Mouse (Mus musculus) embryonic facial prominence, embryonic 12.5 days (tissue): Measurements from ENCODE around the gene Tcf7l2. TPM values are rescaled to one million over a fixed set of nuclear protein-coding genes. Genes with fewer than 3 reads are reported as not detected.

ENCODE experiments used
- ATAC-seq: fragments of 200-750 bp; cut with Nextera tagmentation; 2 replicates; pipeline ENCODE4 v1.8.0; 2017; ENCODE audit not compliant: insufficient number of reproducible peaks, insufficient read depth, low FRiP score, low TSS enrichment
- H3K27ac ChIP-seq: fragments of 300-500 bp; sonication (generic); 2 replicates; pipeline ENCODE4 v1.5.1; 2016; ENCODE audit warnings: mild to moderate bottlenecking
- H3K27me3 ChIP-seq: fragments of 300-500 bp; sonication (generic); 2 replicates; pipeline ENCODE4 v1.6.1; 2016; ENCODE audit warnings: mild to moderate bottlenecking, moderate library complexity
- H3K36me3 ChIP-seq: fragments of 300-500 bp; sonication (generic); 2 replicates; pipeline ENCODE4 v1.6.1; 2016; ENCODE audit warnings: mild to moderate bottlenecking
- H3K4me1 ChIP-seq: fragments of 300-500 bp; sonication (generic); 2 replicates; pipeline ENCODE4 v1.6.1; 2016
- H3K4me2 ChIP-seq: fragments of 300-500 bp; sonication (generic); replicated peaks from 2 replicates; pipeline ENCODE4 v1.6.1; 2016; ENCODE audit warnings: mild to moderate bottlenecking, moderate library complexity
- H3K4me3 ChIP-seq: fragments of 300-500 bp; sonication (generic); 2 replicates; pipeline ENCODE4 v1.5.1; 2016; ENCODE audit warnings: mild to moderate bottlenecking
- H3K9ac ChIP-seq: fragments of 300-500 bp; sonication (generic); 2 replicates; pipeline ENCODE4 v1.6.1; 2016; ENCODE audit warnings: mild to moderate bottlenecking, moderate library complexity
- H3K9me3 ChIP-seq: fragments of 300-500 bp; sonication (generic); 2 replicates; pipeline ENCODE4 v1.6.1; 2016; ENCODE audit warnings: mild to moderate bottlenecking, moderate library complexity
- WGBS: fragments of 180-500 bp; shearing (Covaris S2); methylation state at CpG from one replicate; pipeline ENCODE4 v1.1.7; 2016; 5-methylcytosine and 5-hydroxymethylcytosine counted together
- polyA plus RNA-seq: library from polyadenylated mRNA; unstranded; fragments of >200 nt; fragmentation: Nextera tagmentation; extraction: Ambion mirVana; gene quantifications from 2 replicates; pipeline ENCODE4 v1.2.1, GENCODE M21; 2016

Tcf7l2 gene
- polyA plus RNA-seq, 1 experiment from 2014 or later: 148 TPM

- Histone ChIP-seq H3K27me3 (no peaks in the 10 kb centered on the region; the same call in 1 of the 2 replicates), H3K36me3 (no peaks in the 10 kb centered on the region), H3K4me1 (peaks cover 55% of the 10 kb centered on the region), H3K9ac (peak overlapping the region; percentile 45), H3K4me3 (peak overlapping the region; percentile 30), H3K9me3 (no peaks in the 10 kb centered on the region), H3K27ac (peak overlapping the region; percentile 4; the same call in 1 of the 2 replicates), H3K4me2 (peak overlapping the region; percentile 68)
- under 1% methylated on average over 27 of the region's 27 CpGs for WGBS
- ATAC-seq: no peak
Observed at GRCm38 (mm10) chr19:55895317-55895716, 153.7 kb downstream of the Tcf7l2 start.

GRCm38 (mm10) chr19:55895807-55896420 is 154.3 kb downstream of the Tcf7l2 start:
- H3K9ac ChIP-seq: peak overlapping the region; percentile 45
- H3K4me1 ChIP-seq: peaks cover 61% of the 10 kb centered on the region
- H3K27ac ChIP-seq: peak overlapping the region; percentile 4; the same call in 1 of the 2 replicates
- WGBS: 13% methylated on average over 4 of the region's 4 CpGs
- no peaks in the 10 kb centered on the region for H3K9me3 ChIP-seq
- no peaks in the 10 kb centered on the region for H3K36me3 ChIP-seq
- no peaks in the 10 kb centered on the region; the same call in 1 of the 2 replicates for H3K27me3 ChIP-seq
- ATAC-seq: no peak
- peak overlapping the region; percentile 30; the same call in 1 of the 2 replicates for H3K4me3 ChIP-seq
- peak overlapping the region; percentile 68 for H3K4me2 ChIP-seq

- no peak for ATAC-seq
- H3K36me3 ChIP-seq: no peaks in the 10 kb centered on the region
- peaks cover 69% of the 10 kb centered on the region for H3K4me1 ChIP-seq
- H3K4me3 ChIP-seq: no peak overlapping the region
- H3K27ac ChIP-seq: 0 out of 2 replicates have a peak overlapping the region, but pooled peaks have one; percentile 5
- H3K9me3 ChIP-seq: no peaks in the 10 kb centered on the region
- no peak overlapping the region; the same call in 1 of the 2 replicates for H3K9ac ChIP-seq
- no peaks in the 10 kb centered on the region; the same call in 1 of the 2 replicates for H3K27me3 ChIP-seq
- peak overlapping the region; percentile 68; the same call in 1 of the 2 replicates for H3K4me2 ChIP-seq
- 8% methylated on average over 10 of the region's 10 CpGs for WGBS
Observed at GRCm38 (mm10) chr19:55896629-55897028, 155.0 kb downstream of the Tcf7l2 start.

DNA sequence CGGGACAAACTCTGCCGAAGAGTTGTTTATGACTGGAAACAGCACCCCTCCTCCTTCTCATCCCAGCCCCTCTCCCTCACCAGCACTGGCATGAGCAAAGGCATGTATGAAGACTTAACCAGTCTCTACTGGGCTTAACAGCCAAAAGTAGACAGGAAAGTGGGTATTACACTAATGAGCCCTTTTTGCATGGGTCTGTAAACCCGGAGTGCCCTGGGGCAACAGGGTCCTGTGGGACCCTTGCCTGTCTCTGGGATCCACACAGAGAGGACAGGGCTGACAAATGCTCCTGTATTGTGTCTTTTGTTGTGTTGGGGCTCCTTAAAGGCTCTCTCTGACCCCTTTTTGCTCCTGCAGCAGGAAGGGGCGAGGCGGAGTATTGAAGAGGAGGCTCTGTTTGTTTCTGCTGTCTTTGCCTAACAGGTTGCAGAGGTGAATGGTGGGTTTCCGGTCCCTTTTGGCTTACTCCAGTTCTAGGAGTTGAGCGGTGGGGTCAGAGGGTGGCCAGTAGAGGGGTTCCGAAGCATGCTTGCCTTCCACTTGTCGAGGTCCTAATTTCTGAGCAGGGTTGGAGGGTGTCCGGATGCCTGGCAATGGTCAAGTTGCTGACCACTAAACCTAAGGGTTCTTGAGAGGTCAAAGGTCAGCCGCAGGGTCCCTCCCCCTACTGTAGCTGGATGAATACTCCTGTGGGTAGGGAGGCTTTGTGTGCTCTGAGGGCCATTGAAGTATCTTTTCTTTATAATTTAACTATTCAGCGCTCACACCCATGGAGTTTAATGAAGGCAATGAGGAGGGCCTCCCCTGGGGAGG is 161.2 kb downstream of the Tcf7l2 start:
- peaks cover 57% of the 10 kb centered on the region for H3K4me1 ChIP-seq
- H3K4me3 ChIP-seq: no peak overlapping the region
- 65% methylated on average over 12 of the region's 12 CpGs for WGBS
- H3K9me3 ChIP-seq: no peaks in the 10 kb centered on the region
- H3K9ac ChIP-seq: no peak overlapping the region; the same call in 1 of the 2 replicates
- no peak overlapping the region for H3K27ac ChIP-seq
- no peak overlapping the region for H3K4me2 ChIP-seq
- no peak for ATAC-seq
- no peaks in the 10 kb centered on the region for H3K36me3 ChIP-seq
- H3K27me3 ChIP-seq: no peaks in the 10 kb centered on the region

- Histone ChIP-seq H3K9me3 (no peaks in the 10 kb centered on the region), H3K4me1 (peaks cover 6% of the 10 kb centered on the region; the same call in 1 of the 2 replicates), H3K36me3 (peaks cover 45% of the 10 kb centered on the region), H3K27me3 (no peaks in the 10 kb centered on the region), H3K27ac (no peak overlapping the region), H3K9ac (no peak overlapping the region), H3K4me3 (no peak overlapping the region), H3K4me2 (no peak overlapping the region)
- 54% methylated on average over 7 of the region's 7 CpGs for WGBS
- no peak for ATAC-seq
Observed at GRCm38 (mm10) chr19:55909039-55909438, 167.4 kb downstream of the Tcf7l2 start.

- Histone ChIP-seq H3K4me2 (no peak overlapping the region), H3K9ac (no peak overlapping the region), H3K27ac (no peak overlapping the region), H3K4me3 (no peak overlapping the region), H3K4me1 (peaks cover 10% of the 10 kb centered on the region; the same call in 1 of the 2 replicates), H3K27me3 (no peaks in the 10 kb centered on the region), H3K9me3 (no peaks in the 10 kb centered on the region), H3K36me3 (peaks cover 50% of the 10 kb centered on the region)
- 94% methylated on average over 8 of the region's 8 CpGs for WGBS
- no peak for ATAC-seq
Observed at GRCm38 (mm10) chr19:55911941-55912340, 170.3 kb downstream of the Tcf7l2 start.

DNA sequence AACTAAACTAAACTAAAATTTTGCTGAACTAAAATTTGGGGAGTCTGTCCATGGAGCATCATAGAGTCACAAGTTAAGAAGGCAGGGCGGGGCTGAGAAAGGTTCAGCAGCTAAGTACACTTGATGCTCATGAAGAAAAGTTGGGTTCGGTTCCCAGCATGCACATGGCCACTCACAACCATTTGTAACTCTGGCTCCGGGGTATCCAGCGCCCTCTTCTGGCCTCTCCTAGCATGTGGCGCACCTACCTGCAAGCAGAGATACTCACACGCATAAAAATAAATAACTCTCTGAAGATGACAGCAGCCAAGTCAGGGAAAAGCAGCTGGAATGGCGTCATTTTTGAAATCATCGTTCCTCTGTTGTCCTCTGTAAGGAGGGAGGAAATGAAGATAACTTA is 171.2 kb downstream of the Tcf7l2 start:
- H3K9ac ChIP-seq: no peak overlapping the region
- no peak overlapping the region for H3K27ac ChIP-seq
- no peak for ATAC-seq
- H3K4me1 ChIP-seq: peaks cover 7% of the 10 kb centered on the region; the same call in 1 of the 2 replicates
- H3K4me2 ChIP-seq: no peak overlapping the region
- H3K27me3 ChIP-seq: no peaks in the 10 kb centered on the region
- H3K36me3 ChIP-seq: peaks cover 55% of the 10 kb centered on the region
- H3K9me3 ChIP-seq: no peaks in the 10 kb centered on the region
- 94% methylated on average over 8 of the region's 8 CpGs for WGBS
- no peak overlapping the region for H3K4me3 ChIP-seq

GRCm38 (mm10) chr19:55913585-55913984 is 172.0 kb downstream of the Tcf7l2 start:
- no peak for ATAC-seq
- Histone ChIP-seq H3K27ac (no peak overlapping the region), H3K36me3 (peaks cover 55% of the 10 kb centered on the region)

DNA sequence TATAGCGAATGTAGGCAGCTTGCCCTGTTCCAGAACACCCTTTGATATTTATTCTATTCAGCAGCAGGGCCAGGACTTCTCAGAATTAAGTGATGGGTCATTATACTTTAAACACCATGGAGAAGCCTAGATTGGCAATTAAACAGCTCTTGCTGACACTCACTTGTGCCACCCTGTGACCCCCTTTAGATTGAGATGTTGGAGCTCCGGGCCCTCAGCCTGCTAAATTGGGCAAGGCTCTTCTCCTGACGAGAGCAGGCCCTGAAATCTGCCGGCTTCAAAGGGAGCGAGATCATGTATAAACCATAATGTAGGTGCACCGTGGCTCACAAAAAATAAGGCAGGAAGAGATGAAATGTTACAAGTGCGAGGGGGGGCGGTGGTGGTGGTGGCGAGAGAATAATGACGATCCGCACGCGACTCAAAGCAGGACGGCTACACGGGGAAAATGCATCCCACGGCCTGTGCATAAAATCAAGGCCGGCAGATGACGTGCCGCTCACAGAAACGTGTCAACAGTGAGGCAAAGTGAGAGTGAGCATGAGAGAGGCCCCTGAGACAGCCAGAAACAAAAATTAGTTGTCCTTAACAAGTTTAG is 173.1 kb downstream of the Tcf7l2 start:
- Histone ChIP-seq H3K4me2 (no peak overlapping the region), H3K36me3 (peaks cover 60% of the 10 kb centered on the region), H3K4me1 (peaks cover 5% of the 10 kb centered on the region; the same call in 1 of the 2 replicates), H3K27me3 (no peaks in the 10 kb centered on the region), H3K4me3 (no peak overlapping the region), H3K27ac (no peak overlapping the region), H3K9me3 (no peaks in the 10 kb centered on the region), H3K9ac (no peak overlapping the region)
- WGBS: 78% methylated on average over 20 of the region's 20 CpGs
- no peak for ATAC-seq

More at GRCm38 (mm10) chr19:55913585-55913984, 172.0 kb downstream of the Tcf7l2 start:
- Histone ChIP-seq H3K9me3 (no peaks in the 10 kb centered on the region), H3K9ac (no peak overlapping the region), H3K27me3 (no peaks in the 10 kb centered on the region), H3K4me1 (peaks cover 7% of the 10 kb centered on the region; the same call in 1 of the 2 replicates), H3K4me2 (no peak overlapping the region), H3K4me3 (no peak overlapping the region)
- WGBS: 67% methylated on average over 10 of the region's 10 CpGs

- Histone ChIP-seq H3K4me2 (no peak overlapping the region), H3K27me3 (no peaks in the 10 kb centered on the region), H3K36me3 (peaks cover 62% of the 10 kb centered on the region)
Observed at GRCm38 (mm10) chr19:55915506-55915905, 173.9 kb downstream of the Tcf7l2 start.

DNA sequence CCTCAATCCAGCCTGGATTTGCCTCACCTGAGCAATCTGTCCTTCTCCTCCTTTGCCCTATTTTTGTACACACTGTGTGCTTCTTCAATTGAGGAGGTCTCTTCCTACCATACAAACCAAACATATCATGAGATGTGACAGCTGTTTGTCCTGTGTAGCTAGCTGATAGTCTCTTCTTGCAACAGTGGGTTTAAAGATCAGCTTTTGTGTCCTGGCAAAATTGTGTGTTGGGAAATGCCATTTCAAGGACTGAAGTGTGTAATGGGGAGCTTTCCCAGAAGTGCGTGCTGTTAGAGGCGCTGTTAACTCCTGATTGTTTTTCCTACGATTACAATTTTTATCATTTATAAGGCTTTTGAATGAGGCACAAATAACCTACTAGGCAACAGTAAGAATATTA is 174.6 kb downstream of the Tcf7l2 start:
- no peaks in the 10 kb centered on the region for H3K9me3 ChIP-seq
- no peak overlapping the region for H3K4me2 ChIP-seq
- H3K27ac ChIP-seq: no peak overlapping the region
- peaks cover 5% of the 10 kb centered on the region; the same call in 1 of the 2 replicates for H3K4me1 ChIP-seq
- WGBS: 92% methylated on average over 3 of the region's 3 CpGs
- ATAC-seq: no peak
- peaks cover 61% of the 10 kb centered on the region for H3K36me3 ChIP-seq
- no peak overlapping the region for H3K9ac ChIP-seq
- no peak overlapping the region for H3K4me3 ChIP-seq
- no peaks in the 10 kb centered on the region for H3K27me3 ChIP-seq

More at GRCm38 (mm10) chr19:55915506-55915905, 173.9 kb downstream of the Tcf7l2 start:
- Histone ChIP-seq H3K4me3 (no peak overlapping the region), H3K27ac (no peak overlapping the region), H3K9ac (no peak overlapping the region), H3K9me3 (no peaks in the 10 kb centered on the region), H3K4me1 (peaks cover 5% of the 10 kb centered on the region; the same call in 1 of the 2 replicates)
- no peak for ATAC-seq
- WGBS: 68% methylated on average over 7 of the region's 7 CpGs
